Mouse (Mus musculus): Measurements from ENCODE around the gene Onecut3.
A peak's percentile ranks its signal among the peaks of the same experiment; 100 is the strongest.

Onecut3 gene

GRCm38 (mm10) chr10:80494732-80495131 lies at the start of gene Onecut3:
Onecut3 (plus strand) TSS chr10:80494835.
- DNase-seq: peak in 1 of 2 experiments; percentile 18

GRCm38 (mm10) chr10:80445052-80445451 lies 49.6 kb upstream of the Onecut3 start:
- no peak for DNase-seq

GRCm38 (mm10) chr10:80445898-80446601 lies 48.6 kb upstream of the Onecut3 start:
- peak; percentile 79 to 87 for DNase-seq

- no peak for DNase-seq
These were observed 44.0 kb upstream of the Onecut3 start for GRCm38 (mm10) chr10:80450599-80450998.

- no peak for DNase-seq
These were observed 41.0 kb upstream of the Onecut3 start for GRCm38 (mm10) chr10:80453601-80454000.

- no peak for DNase-seq
These were observed 39.9 kb upstream of the Onecut3 start for GRCm38 (mm10) chr10:80454781-80455180.

- no peak for DNase-seq
These were observed 38.9 kb upstream of the Onecut3 start for GRCm38 (mm10) chr10:80455697-80456096.

- DNase-seq: no peak
These were observed 35.4 kb upstream of the Onecut3 start for GRCm38 (mm10) chr10:80459236-80459635.

- DNase-seq: no peak
These were observed 35.0 kb upstream of the Onecut3 start for GRCm38 (mm10) chr10:80459671-80460070.

- peak; percentile 77 to 91 for DNase-seq
These were observed 34.3 kb upstream of the Onecut3 start for GRCm38 (mm10) chr10:80460324-80460723.

GRCm38 (mm10) chr10:80461346-80461745 lies 33.3 kb upstream of the Onecut3 start:
- DNase-seq: no peak

- peak; percentile 24 to 26 for DNase-seq
These were observed 30.1 kb upstream of the Onecut3 start for GRCm38 (mm10) chr10:80464381-80465035.

GRCm38 (mm10) chr10:80465066-80465465 lies 29.6 kb upstream of the Onecut3 start:
- peak; percentile 55 to 76 for DNase-seq

GRCm38 (mm10) chr10:80475290-80475959 lies 19.2 kb upstream of the Onecut3 start:
- DNase-seq: peak; percentile 77 to 83

GRCm38 (mm10) chr10:80478531-80478930 lies 16.1 kb upstream of the Onecut3 start:
- DNase-seq: no peak

GRCm38 (mm10) chr10:80481002-80481401 lies 13.6 kb upstream of the Onecut3 start:
- no peak for DNase-seq

GRCm38 (mm10) chr10:80486862-80487379 lies 7.7 kb upstream of the Onecut3 start:
- no peak for DNase-seq

- peak; percentile 41 to 51 for DNase-seq
These were observed 4.6 kb upstream of the Onecut3 start for GRCm38 (mm10) chr10:80490051-80490450.

- no peak for DNase-seq
These were observed 1.3 kb downstream of the Onecut3 start for GRCm38 (mm10) chr10:80495901-80496300.

GRCm38 (mm10) chr10:80496421-80496820 lies 1.8 kb downstream of the Onecut3 start:
- DNase-seq: no peak

GRCm38 (mm10) chr10:80502291-80502690 lies 7.7 kb downstream of the Onecut3 start:
- DNase-seq: no peak

GRCm38 (mm10) chr10:80502819-80503314 lies 8.2 kb downstream of the Onecut3 start:
- DNase-seq: no peak

- DNase-seq: no peak
These were observed 9.1 kb downstream of the Onecut3 start for GRCm38 (mm10) chr10:80503599-80504220.

All from kidney, adult 8-10 months (tissue).